Mouse (Mus musculus): ENCODE results near the gene Dennd4b.

The Dennd4b gene

DNA sequence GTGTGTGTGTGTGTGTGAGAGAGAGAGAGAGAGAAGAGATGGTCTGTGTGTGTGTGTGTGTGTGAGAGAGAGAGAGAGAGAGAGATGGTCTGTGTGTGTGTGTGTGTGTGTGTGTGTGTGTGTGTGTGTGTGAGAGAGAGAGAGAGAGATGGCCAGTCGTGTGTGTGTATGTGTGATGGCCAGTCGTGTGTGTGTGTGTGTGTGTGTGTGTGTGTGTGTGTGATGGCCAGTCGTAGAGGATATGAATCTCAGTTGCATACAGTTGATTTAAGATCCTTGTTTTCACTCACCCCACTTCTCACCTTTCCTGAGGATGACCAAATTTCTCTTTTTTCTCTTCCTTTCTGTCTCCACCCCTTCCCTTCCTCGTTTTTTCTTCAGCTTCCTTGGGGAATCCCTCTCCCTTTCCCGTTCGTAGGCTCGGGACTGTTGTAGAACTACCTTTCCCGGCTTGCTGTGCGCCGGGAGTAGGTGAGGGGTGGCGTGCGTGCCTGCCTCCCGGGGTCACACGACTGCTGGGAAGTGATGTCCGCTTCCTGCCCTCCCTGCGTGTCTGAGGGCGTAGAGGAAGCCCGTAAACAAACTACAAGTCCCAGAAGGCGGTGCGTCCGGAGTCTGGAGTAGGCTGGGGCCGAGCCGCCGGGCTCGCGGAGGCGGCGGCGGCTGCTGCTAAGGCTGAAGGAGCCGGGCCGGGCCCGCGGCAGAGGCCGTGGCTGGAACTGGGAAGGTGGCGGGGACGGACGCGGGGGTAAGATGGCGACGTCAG is 11.1 kb upstream of the Dennd4b start, which contains the start of gene Crtc2:
Crtc2 (plus strand) TSS at position 511 of the 766 bp plus-strand sequence.
- DNase-seq: peak; percentile 94

GRCm38 (mm10) chr3:90254419-90255193 is 10.4 kb upstream of the Dennd4b start:
- DNase-seq: no peak

DNA sequence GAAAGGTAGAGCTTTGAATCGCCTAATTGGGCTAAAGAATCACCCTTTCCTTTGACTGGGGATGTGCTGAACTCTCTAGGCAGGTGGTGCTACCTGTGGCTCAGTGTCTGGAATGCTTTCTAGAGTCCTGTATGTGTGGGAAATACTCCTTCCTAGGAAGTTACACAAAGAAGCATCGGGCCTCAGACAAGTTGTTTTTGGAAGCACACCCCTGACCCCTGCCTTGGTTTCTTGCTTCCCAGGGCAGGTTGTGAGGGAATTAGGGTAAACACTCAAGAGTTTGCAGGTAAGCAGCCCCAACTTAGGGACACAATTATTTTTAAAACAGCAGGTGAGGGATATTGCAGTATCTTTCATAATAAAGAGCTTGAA is 9.8 kb upstream of the Dennd4b start:
- no peak for DNase-seq

- DNase-seq: no peak
Observed at GRCm38 (mm10) chr3:90255784-90256353, 9.1 kb upstream of the Dennd4b start.

- DNase-seq: no peak
Observed at GRCm38 (mm10) chr3:90256731-90257530, 8.1 kb upstream of the Dennd4b start.

- DNase-seq: no peak
Observed at GRCm38 (mm10) chr3:90258521-90258920, 6.5 kb upstream of the Dennd4b start.

DNA sequence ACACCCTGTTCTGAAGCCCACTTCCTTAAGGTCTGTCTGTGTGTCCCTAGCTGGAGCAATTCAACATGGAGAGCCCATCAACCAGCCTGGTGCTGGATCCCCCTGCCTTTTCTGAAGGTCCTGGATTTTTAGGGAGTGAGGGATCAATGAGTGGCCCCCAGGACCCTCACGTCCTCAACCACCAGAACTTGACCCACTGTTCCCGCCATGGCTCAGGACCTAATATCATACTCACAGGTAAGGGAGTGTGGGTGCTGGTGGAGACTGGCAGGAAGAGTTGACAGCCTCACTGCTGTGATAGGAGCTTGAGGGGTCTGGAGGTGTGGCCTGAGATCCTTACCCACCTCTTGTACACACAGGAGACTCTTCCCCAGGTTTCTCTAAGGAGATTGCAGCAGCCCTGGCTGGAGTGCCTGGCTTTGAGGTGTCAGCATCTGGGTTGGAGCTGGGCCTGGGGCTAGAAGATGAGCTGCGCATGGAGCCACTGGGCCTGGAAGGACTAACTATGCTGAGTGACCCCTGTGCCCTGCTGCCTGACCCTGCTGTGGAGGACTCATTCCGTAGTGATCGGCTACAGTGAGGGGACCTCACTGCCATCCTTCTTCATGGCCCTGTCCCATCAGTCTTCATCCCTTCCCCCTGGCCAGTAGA is 1.7 kb upstream of the Dennd4b start:
- no peak for DNase-seq

GRCm38 (mm10) chr3:90264687-90265033 is 325 bp upstream of the Dennd4b start:
- DNase-seq: no peak

- no peak for DNase-seq
Observed at GRCm38 (mm10) chr3:90265932-90266741, 1.2 kb downstream of the Dennd4b start.

DNA sequence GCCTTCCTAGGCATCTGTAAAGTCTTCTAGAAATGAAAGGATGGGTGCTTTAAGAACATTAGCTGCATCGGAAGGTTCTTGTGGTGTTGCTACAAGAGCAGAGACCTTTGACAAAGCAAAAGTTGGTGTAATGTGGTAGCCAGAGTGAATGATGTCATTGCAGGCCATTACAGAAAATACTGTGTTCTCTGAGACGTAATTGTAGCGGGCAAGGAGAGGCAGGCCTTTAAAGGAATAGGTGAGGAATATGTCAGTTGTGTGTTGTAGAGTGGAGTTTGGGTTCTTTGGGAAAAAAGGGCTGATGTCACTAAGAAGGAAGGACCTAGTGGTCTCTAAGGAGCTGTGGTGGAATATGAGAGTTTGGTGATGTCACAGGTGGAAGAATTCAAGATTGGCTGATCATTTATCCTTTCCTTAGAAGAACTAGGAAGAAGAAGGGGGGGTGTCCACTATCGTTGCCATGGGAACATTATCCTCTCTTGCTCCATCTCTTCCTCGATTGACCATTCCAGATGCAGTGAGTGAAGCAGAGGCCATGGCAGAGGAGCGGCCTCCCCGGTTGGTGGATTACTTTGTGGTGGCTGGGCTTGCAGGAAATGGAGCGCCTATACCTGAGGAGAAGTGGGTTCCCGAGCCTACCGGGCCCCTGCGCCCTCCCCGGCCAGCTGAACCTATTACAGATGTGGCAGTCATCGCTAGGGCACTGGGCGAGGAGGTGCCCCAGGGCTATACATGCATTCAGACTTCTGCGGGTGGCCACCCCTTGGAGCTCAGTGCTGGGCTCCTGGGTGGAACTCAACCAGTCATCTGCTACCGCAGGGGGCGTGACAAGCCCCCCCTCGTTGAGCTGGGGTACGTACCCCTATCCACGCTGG is 2.2 kb downstream of the Dennd4b start:
- DNase-seq: no peak

DNA sequence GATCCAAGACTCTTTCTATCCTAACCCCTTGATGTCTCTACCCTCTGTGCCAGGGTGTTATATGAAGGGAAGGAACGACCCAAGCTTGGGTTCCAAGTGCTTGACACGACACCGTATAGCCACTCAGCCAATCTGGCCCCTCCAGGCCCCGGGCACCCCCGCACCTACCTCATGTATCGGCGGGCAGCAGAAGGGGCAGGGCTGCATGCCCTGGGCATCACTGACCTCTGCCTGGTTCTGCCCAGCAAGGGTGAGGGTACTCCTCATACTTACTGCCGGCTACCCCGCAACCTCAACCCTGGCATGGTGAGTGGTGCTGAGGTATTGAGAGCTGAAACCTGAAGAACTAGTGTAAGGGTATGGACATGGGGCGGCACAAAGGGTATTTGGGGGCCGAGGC is 3.2 kb downstream of the Dennd4b start:
- DNase-seq: no peak

GRCm38 (mm10) chr3:90268971-90269370 is 4.0 kb downstream of the Dennd4b start:
- DNase-seq: no peak

- no peak for DNase-seq
Observed at GRCm38 (mm10) chr3:90270784-90271183, 5.8 kb downstream of the Dennd4b start.

- no peak for DNase-seq
Observed at GRCm38 (mm10) chr3:90272170-90272569, 7.2 kb downstream of the Dennd4b start.

DNA sequence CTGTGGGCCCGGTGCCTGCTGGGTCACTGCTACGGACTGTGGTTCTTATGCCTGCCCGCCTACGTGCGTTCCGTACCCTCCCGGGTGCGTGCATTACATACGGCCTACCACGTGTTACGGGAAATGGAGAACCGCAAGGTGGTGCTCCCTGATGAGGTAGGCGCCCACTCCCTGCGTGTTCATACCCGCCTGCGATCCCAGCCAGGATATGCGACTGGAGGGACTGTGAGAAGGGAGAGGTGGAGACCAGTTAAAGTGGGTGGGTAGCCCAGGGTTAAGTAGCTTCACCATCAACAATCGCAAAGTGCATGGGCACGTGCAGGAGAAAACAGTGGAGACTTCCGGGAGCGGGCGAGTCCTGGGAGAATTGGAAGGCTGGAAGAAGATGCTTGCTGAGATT is 8.9 kb downstream of the Dennd4b start:
- no peak for DNase-seq

GRCm38 (mm10) chr3:90275286-90275685 is 10.3 kb downstream of the Dennd4b start:
- no peak for DNase-seq

DNA sequence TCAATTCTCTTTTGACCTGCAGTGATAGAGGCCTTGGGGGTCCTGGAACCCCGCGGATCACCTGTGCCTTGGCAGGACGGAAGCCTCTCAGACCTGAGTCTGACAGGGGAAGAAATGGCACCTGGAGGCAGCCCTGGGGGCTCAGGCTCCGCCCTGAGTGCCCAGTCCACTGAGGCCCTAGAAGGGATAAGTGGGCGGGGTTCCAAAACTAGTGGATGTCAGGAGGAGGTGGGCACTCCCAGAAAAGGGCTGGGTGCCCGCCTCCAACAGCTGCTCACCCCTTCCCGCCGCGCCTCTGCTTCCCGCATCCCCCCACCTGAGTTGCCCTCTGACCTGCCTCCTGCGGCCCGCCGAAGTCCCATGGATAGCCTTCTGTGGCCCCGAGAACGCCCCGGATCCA is 11.9 kb downstream of the Dennd4b start:
- DNase-seq: no peak

DNA sequence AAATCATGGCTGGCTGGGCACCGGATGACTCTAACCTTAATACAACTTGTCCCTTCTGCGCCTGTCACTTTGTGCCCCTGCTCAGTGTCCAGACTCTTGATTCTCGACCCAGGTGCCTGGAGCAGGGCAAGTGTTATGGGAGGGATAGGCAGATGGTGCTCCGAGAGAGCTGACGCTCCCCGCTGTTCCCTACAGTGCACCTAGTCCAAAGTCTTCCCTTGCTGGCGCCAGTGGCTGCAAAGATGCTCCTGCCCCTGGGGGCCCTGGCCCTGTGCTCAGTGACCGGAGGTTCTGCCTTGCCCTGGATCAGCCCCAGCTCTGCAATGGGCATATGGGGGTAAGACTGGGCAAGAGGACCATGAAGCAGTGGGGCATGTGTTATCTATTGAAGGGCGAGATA is 12.8 kb downstream of the Dennd4b start:
- no peak for DNase-seq

DNA sequence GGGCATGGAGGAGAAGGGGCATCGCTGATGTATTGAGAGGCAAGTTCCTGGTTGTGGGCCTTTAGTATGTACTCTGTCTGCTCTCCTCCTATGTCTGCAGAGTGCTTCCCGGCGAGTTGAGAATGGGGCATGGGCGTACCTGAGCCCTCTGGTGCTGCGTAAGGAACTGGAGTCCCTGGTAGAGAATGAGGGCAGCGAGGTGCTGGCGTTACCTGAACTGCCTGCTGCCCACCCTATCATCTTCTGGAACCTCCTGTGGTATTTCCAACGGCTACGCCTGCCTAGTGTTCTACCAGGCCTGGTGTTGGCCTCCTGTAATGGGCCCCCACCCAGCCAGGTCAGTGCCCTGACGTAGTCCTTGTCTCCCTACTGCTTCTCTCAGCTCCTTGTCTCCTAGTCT is 13.2 kb downstream of the Dennd4b start:
- no peak for DNase-seq

DNA sequence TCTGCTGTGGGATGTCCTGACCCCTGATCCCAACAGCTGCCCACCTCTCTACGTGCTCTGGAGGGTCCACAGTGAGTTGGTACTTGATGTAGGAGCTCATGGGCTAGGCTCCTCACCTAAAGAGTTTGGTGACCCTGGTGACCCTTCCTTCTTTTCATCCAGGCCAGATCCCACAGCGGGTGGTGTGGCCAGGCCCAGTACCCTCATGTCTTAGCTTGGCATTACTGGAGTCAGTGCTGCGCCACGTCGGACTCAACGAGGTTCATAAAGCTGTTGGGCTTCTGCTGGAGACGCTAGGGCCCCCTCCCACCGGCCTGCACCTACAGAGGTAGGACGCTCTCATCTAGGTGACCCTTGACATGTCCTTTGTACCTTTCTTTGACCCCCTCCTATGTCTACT is 14.2 kb downstream of the Dennd4b start:
- no peak for DNase-seq

DNA sequence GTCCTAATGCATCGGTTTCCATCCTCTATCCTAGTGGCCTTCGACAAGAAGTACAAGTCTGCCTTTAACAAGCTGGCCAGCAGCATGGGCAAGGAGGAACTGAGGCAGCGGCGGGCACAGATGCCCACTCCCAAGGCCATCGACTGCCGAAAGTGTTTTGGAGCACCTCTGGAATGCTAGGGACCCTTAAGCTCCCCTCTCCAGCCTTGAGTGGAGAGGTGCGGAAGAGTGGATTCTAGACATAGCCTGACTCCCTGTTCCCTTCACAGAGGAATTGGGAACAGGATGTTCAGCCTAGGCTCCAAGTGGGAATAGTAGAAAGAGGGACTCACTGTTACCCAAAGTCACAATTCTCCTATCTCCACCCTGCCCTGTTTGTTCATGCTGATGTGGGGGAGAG is 14.8 kb downstream of the Dennd4b start:
- no peak for DNase-seq
